Mouse (Mus musculus): ENCODE data around the gene Zc3hc1.

- TF ChIP-seq CTCF (IDR thresholded peaks at IDR 0.05; ENCODE audit: low read depth, low read length) (no peak), POLR2A (IDR thresholded peaks at IDR 0.05; ENCODE audit: borderline replicate concordance, low read depth, low read length) (no peak)
These were observed 9.3 kb upstream of the Zc3hc1 start for GRCm38 (mm10) chr6:30400146-30400545.

Data from bone marrow macrophage, adult 2 months (primary cell).